ENCODE assay signal across 11 mouse cellular contexts in genomic region chr15:44950952-44951642, GRCm38 (mm10).
"Had no signal": no experiment of that assay in that cellular context is flagged by ENCODE, and none has a peak within 500 bp of the region (broad histone marks: within the 10 kb centered on the region; RNA-seq: fewer than 3 reads in every experiment).

No protein-coding gene starts in this region.

- H3K9me3 ChIP-seq: kidney, embryonic 15.5 days; limb, embryonic 15.5 days; liver, embryonic 13.5 days had no signal

- DNase-seq: kidney, adult 2 months; kidney, postnatal 14 days; left cerebral cortex, postnatal 4 days; liver, embryonic 13.5 days; lung, adult 18-20 months; thymus, postnatal 4 days had no signal

- H3K36me3 ChIP-seq: kidney, embryonic 15.5 days; limb, embryonic 15.5 days; liver, embryonic 13.5 days had no signal

- H3K4me2 ChIP-seq: kidney, embryonic 15.5 days; limb, embryonic 15.5 days; liver, embryonic 13.5 days; midbrain, embryonic 11.5 days had no signal

- ATAC-seq: intestine, embryonic 16.5 days had no signal

- H3K27me3 ChIP-seq: kidney, embryonic 15.5 days; limb, embryonic 15.5 days; liver, embryonic 13.5 days had no signal

- H3K9ac ChIP-seq: kidney, embryonic 15.5 days; limb, embryonic 15.5 days; liver, embryonic 13.5 days had no signal

- H3K27ac ChIP-seq: kidney, embryonic 15.5 days; limb, embryonic 15.5 days; liver, embryonic 13.5 days; stomach, postnatal 0 days had no signal

- H3K4me1 ChIP-seq: kidney, embryonic 15.5 days; limb, embryonic 15.5 days; liver, embryonic 13.5 days had no signal

- H3K4me3 ChIP-seq: kidney, embryonic 15.5 days; limb, embryonic 15.5 days; liver, embryonic 13.5 days had no signal
